Mouse (Mus musculus) megakaryocyte, embryonic 14.5 days (primary cell): Measurements from ENCODE around the gene B4galt5. TPM values are rescaled to one million over a fixed set of nuclear protein-coding genes. Genes with fewer than 3 reads are reported as not detected.

Source experiments
- H3K27me3 ChIP-seq: replicated peaks from 2 replicates; pipeline ENCODE3; 2012; ENCODE audit warnings: inconsistent platforms
- H3K36me3 ChIP-seq: replicated peaks from 2 replicates; pipeline ENCODE3; 2012; ENCODE audit warnings: low read length, inconsistent platforms, mixed read lengths
- H3K4me1 ChIP-seq: 2 replicates; pipeline ENCODE4 v1.6.1; 2012; ENCODE audit warnings: inconsistent platforms
- H3K4me3 ChIP-seq: replicated peaks from 2 replicates; pipeline ENCODE3; 2012; ENCODE audit warnings: moderate library complexity, mild to moderate bottlenecking, inconsistent platforms
- H3K9me3 ChIP-seq: 2 replicates; pipeline ENCODE4 v1.6.1; 2012; ENCODE audit warnings: inconsistent platforms
- FLI1 ChIP-seq: IDR thresholded peaks from 2 replicates; pipeline ENCODE4 v1.6.1; 2012; ENCODE audit warnings: low read length, inconsistent platforms, mixed read lengths
- GATA1 ChIP-seq: IDR thresholded peaks from 3 replicates; pipeline ENCODE4 v1.6.1; 2012; ENCODE audit warnings: mixed read lengths, low read length, inconsistent platforms, borderline replicate concordance
- polyA plus RNA-seq: library from polyadenylated mRNA; stranded (reverse); fragments of >175 nt; gene quantifications from 2 replicates; pipeline ENCODE4 v1.2.3, GENCODE M21; 2012; ENCODE audit warnings: low replicate concordance; ENCODE audit not compliant: insufficient read depth

B4galt5 gene
- polyA plus RNA-seq, 1 experiment, result 3.7 TPM

DNA sequence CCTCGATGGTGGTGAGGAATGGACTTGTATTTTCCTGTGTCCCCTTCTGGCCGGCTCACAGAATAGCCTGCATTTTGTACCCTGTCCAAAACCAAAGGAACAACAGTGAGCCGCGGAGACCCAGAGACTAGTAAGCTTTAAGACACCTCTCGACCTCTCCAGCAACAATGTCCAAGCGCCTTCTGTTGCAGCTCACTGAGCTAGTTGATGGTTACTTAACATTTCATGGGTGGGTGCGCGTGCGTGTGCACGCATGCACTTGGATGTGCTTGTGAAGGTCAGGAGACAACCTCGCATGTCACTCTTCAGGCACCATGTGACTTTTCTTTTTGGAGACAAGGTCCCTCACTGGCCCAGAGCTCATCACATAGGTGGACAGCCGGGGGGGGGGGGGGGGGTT, 47.0 kb downstream of the B4galt5 start:
- H3K9me3 ChIP-seq, result no peaks in the 10 kb centered on the region
- H3K27me3 ChIP-seq, result peaks cover 10% of the 10 kb centered on the region
- H3K4me3 ChIP-seq, result no peak overlapping the region
- H3K36me3 ChIP-seq, result peaks cover 76% of the 10 kb centered on the region
- peaks cover 27% of the 10 kb centered on the region for H3K4me1 ChIP-seq
- TF ChIP-seq GATA1, result no peak
- TF ChIP-seq FLI1, result no peak

DNA sequence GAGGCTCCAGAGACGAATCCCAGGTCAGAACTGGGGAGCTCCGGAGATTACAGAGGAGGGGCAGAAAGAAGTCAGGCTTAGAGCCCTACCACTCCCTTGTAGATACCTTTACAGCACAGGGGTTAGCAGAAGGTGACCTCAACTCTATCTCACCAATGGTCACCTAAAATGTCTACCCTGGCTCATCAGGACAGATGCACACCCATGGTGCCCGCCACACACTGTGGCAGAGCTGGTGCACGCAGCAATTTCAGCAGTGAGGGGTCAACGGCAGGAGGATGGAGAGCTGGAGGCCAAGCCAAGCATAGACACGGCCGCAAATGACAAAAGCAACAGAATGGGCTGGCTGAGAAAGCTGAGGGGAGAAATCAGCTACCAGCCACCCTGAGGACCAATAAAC, 47.4 kb downstream of the B4galt5 start:
- peaks cover 71% of the 10 kb centered on the region for H3K36me3 ChIP-seq
- no peaks in the 10 kb centered on the region for H3K9me3 ChIP-seq
- peaks cover 22% of the 10 kb centered on the region for H3K4me1 ChIP-seq
- H3K4me3 ChIP-seq, result no peak overlapping the region
- H3K27me3 ChIP-seq, result peaks cover 12% of the 10 kb centered on the region
- TF ChIP-seq FLI1 (no peak), GATA1 (no peak)

DNA sequence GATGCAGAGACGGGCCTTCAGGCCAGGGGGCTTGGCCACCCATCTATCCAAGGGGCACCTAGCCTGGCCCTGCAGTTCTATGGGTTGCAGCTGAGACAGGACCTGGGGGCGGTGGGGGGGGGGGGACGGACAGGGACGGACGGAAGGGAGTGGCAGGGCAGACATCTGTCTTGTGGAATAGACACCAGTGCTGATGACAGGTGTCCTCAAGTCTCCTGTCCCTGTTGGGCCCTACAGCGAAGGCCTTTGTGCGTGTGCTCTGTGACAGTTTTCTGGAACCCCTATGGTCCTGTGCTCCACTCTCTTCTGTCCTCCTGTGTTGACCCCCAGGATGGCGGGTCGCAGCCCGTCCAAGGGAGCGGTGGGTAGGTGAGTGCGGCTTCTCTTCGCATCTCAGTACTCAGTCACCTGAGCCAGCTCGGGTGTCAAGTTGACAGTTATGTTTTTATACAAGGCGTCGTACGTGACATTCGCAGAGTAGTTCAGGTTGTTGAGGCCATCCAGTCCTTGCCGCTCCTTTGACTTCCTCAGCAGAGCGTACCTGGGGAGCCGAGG, 48.0 kb downstream of the B4galt5 start:
- Histone ChIP-seq H3K4me3 (no peak overlapping the region), H3K27me3 (peaks cover 16% of the 10 kb centered on the region), H3K9me3 (no peaks in the 10 kb centered on the region), H3K4me1 (peaks cover 17% of the 10 kb centered on the region; the same call in 1 of the 2 replicates), H3K36me3 (peaks cover 65% of the 10 kb centered on the region)
- TF ChIP-seq GATA1, result no peak
- TF ChIP-seq FLI1, result no peak

DNA sequence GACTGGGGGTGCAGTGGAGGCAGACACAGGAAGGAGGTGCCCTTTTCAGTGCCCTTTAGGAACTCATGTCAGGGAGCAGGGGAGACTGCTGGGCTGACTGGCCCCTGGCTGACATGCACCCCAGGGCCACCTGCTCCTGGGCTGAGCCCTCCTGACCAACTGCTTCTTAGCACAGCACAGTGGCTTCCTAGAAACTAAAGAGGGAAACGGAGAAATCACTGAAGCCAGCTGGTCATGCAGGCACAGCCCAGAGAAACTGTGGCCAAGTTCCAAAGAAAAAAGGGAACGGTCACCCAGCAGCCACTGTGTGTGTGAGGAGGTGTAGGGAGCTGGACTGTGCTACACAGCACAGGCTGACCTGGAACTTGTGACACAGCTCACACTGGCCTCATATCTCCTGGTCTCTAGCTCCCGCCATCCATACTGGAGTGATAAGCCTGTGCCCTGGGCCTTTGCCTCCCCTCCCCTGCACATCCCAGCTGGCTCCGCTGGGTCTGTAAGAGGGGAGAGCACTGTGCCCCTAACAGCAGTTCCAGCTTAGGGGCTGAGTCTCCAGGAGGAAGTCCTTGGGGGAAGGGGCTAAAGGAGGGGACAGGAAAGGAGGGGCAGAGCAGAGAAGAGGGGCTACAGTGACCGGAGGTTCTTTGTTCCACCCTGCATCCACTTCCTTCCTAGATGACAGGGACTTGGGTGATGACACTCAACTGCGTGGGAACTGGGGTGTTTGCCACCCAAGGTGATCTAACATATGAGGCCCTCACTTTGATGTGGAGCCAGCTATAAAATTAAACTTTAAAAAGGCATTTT, 48.9 kb downstream of the B4galt5 start:
- Histone ChIP-seq H3K4me3 (no peak overlapping the region), H3K36me3 (peaks cover 56% of the 10 kb centered on the region), H3K9me3 (no peaks in the 10 kb centered on the region), H3K4me1 (peaks cover 14% of the 10 kb centered on the region; the same call in 1 of the 2 replicates), H3K27me3 (peaks cover 20% of the 10 kb centered on the region)
- no peak for TF ChIP-seq GATA1
- no peak for TF ChIP-seq FLI1

DNA sequence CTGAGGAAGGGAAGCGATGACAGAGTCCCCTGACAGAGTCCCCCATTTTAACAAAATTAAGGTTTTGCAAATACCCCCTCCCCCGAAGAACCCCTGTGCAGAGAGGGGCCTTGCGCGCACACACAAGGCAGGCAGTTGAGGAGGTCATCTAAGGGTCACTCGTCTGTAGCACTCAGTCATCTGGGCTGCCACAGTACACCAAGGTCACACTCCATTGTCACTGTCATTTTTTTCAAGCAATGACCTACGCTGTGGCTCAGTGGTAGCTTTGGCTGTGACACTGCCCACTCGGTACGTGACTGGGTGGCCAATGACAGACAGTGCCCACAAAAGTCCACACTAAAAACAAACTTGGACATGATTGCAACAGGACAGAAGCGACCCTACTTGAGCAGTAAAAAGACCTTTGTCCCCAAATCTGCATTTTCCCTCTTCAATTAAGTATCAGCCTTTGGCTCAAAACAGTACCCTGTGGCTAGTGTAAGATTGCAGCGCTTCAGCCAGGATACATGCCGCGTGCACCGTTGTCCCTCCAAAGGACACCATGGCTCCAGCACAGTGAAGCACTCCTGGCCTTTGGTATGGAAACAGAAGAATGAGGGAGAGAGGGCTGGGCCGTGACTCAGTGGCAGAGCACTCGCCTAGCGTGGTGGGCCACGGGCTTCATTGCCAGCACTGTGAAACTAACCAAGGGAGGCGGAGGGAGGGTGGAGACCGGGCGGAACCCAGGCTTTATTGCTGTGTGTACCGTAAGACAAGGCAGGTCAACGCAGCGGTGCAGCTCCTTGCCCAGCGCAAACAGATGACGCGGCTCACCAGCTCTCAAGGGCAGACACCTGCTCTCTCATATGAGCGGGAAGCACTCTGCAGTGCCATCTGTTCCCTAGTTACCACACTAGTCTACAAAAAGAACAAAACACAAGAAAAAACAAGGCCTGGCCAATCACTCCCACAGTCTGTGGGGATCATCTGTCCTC, 50.0 kb downstream of the B4galt5 start:
- Histone ChIP-seq H3K4me1 (peaks cover 23% of the 10 kb centered on the region), H3K27me3 (peaks cover 29% of the 10 kb centered on the region), H3K9me3 (no peaks in the 10 kb centered on the region), H3K4me3 (no peak overlapping the region), H3K36me3 (peaks cover 45% of the 10 kb centered on the region)
- TF ChIP-seq FLI1 (no peak), GATA1 (no peak)

DNA sequence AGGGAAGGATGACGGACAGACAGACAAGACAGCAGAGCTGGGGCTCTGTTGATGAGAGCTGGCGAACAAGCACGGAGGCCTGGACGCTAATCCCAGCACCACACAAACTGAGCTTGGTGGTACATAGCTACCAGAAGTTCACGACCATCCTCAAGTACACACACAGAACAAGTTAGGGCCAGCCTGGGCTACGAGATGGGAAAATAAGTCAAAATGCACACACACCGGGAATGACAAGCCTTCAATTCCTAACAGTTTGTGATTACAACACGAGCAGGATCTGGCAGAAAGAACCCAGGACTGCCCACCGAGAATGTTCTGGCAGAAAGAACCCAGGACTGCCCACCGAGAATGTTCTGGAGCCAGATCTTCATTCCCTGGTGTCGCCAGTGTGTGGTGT, 51.0 kb downstream of the B4galt5 start:
- Histone ChIP-seq H3K4me1 (peaks cover 29% of the 10 kb centered on the region), H3K36me3 (peaks cover 36% of the 10 kb centered on the region), H3K27me3 (peaks cover 30% of the 10 kb centered on the region), H3K9me3 (no peaks in the 10 kb centered on the region), H3K4me3 (no peak overlapping the region)
- TF ChIP-seq FLI1 (no peak), GATA1 (no peak)

DNA sequence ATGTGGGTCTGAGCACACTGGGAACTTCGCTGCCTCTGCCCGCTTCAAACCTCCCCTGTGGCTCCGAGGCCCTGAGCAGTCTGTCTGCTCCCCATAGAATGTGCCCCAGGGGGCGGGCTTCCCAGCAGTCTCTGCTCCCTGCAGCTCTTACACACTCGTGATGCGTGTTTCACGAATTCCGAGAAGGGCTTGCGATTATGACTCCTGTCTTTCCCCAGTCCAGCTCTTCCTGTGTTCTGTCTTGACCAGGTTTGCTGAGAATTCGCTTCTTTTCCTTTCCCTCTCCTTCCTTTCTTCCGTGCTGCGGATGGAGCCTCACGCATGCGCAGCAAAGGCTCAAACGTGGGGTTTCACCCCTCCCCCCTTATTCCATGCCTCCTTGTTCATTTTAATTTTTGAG, 54.1 kb downstream of the B4galt5 start:
- H3K4me3 ChIP-seq, result no peak overlapping the region
- H3K27me3 ChIP-seq, result peaks cover 33% of the 10 kb centered on the region
- TF ChIP-seq GATA1, result no peak
- H3K4me1 ChIP-seq, result peaks cover 39% of the 10 kb centered on the region
- H3K9me3 ChIP-seq, result no peaks in the 10 kb centered on the region
- peaks cover 14% of the 10 kb centered on the region for H3K36me3 ChIP-seq

DNA sequence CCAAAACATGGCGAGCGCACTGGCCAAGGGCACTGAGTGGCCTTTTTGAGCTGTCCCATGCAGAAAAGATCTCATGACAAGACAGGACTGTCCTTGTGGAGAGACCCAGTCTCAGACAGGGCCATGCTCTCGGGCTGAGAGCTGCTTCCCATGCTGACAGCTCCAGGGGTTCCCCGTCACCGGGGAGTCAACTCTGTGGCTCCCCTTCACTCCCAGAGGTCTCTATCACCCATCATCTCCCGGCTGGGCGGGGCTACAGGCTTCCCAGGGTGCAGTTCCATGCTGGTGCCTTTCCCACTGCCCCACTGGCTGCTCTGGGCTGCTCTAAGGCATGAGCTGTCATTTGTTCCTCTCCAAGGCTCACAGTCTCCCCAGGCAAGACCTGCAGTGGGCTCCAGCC, 54.8 kb downstream of the B4galt5 start:
- Histone ChIP-seq H3K9me3 (no peaks in the 10 kb centered on the region), H3K4me3 (no peak overlapping the region), H3K27me3 (peaks cover 33% of the 10 kb centered on the region), H3K4me1 (peaks cover 35% of the 10 kb centered on the region), H3K36me3 (peaks cover 8% of the 10 kb centered on the region)
- TF ChIP-seq GATA1 (no peak), FLI1 (no peak)

DNA sequence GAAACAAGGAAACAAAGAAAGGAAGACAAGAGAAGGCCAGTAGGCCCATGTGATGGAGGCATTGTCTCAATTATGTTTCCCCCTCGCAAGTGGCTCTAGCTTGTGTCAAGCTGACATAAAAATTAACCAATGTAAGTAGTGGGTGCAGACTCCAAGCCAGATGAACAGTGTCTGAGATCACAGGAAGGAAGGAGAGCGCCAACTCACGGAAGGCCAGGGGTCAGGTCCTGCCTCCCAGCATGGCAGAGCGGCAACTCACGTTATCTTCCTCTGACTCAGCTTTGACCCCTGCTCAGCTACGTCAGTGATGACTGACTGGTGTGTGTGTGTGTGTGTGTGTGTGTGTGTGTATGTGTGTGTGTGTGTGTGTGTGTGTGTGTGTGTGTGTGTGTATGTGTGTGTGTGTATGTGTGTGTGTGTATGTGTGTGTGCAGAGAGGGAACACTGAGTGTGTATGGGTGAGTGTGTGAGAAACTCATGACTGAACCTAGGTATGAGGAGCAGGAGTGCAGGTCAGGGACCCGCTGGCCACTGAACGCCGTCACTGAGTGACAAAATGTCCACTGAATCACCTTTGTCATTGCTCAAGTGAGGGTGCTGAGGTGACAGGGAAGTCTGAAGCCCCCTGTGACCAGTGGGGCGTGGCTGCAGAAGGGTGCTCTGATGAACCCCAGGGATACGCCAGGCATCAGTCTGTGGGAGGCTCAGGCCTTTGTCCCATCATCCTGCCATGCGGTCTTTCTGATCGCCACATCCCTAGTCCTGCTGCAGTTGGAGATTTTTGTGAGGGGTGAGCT, 55.5 kb downstream of the B4galt5 start:
- no peaks in the 10 kb centered on the region for H3K9me3 ChIP-seq
- H3K4me1 ChIP-seq, result peaks cover 35% of the 10 kb centered on the region
- peaks cover 1% of the 10 kb centered on the region for H3K36me3 ChIP-seq
- TF ChIP-seq GATA1, result no peak
- no peak for TF ChIP-seq FLI1
- peak overlapping the region; percentile 82 for H3K4me3 ChIP-seq
- H3K27me3 ChIP-seq, result peaks cover 32% of the 10 kb centered on the region
